Mouse (Mus musculus): ENCODE data around the gene Plekhh3. TPM values are rescaled to one million over a fixed set of nuclear protein-coding genes. Genes with fewer than 3 reads are reported as not detected.
"Not testable (repeated sequence)": the region's sequence is repeated elsewhere in the genome, so short reads cannot be mapped to it uniquely, and the experiment has no call there.

Plekhh3 gene
- total RNA-seq, 4 experiments from 2014 or later = 26.9 to 44.3 (median 30.4) TPM

- DNase-seq = no peak
These were observed 769 bp downstream of the Plekhh3 start, which contains the start of gene Cntnap1 for GRCm38 (mm10) chr11:101170354-101170810. TSS of gene Cntnap1 (plus strand) at chr11:101170523.

- DNase-seq = no peak
These were observed 1.6 kb downstream of the Plekhh3 start for GRCm38 (mm10) chr11:101169301-101170107.

GRCm38 (mm10) chr11:101168301-101168980 lies 2.7 kb downstream of the Plekhh3 start:
- DNase-seq = no peak

GRCm38 (mm10) chr11:101167963-101168300 lies 3.2 kb downstream of the Plekhh3 start:
- DNase-seq = no peak

- no peak for DNase-seq
These were observed 3.8 kb downstream of the Plekhh3 start for GRCm38 (mm10) chr11:101167211-101167962.

GRCm38 (mm10) chr11:101166357-101166756 lies 4.8 kb downstream of the Plekhh3 start:
- DNase-seq = no peak

- no peak for DNase-seq
These were observed 6.2 kb downstream of the Plekhh3 start for GRCm38 (mm10) chr11:101164677-101165580.

GRCm38 (mm10) chr11:101164351-101164665 lies 6.8 kb downstream of the Plekhh3 start:
- DNase-seq = no peak

- no peak for DNase-seq
These were observed 7.4 kb downstream of the Plekhh3 start for GRCm38 (mm10) chr11:101163476-101164350.

- DNase-seq = no peak
These were observed 8.4 kb downstream of the Plekhh3 start for GRCm38 (mm10) chr11:101162772-101163171.

GRCm38 (mm10) chr11:101162301-101162700 lies 8.8 kb downstream of the Plekhh3 start:
- no peak for DNase-seq

- no peak for DNase-seq
These were observed 9.6 kb downstream of the Plekhh3 start for GRCm38 (mm10) chr11:101161551-101161950.

GRCm38 (mm10) chr11:101160981-101161505 lies 10.1 kb downstream of the Plekhh3 start:
- not testable (repeated sequence) for DNase-seq

- DNase-seq = not testable (repeated sequence)
These were observed 11.0 kb downstream of the Plekhh3 start for GRCm38 (mm10) chr11:101160151-101160550.

GRCm38 (mm10) chr11:101155728-101156371 lies 15.3 kb downstream of the Plekhh3 start, which contains the start of gene Tubg2:
TSS of gene Tubg2 (plus strand) at chr11:101155907.
- peak; percentile 47 for DNase-seq

GRCm38 (mm10) chr11:101155151-101155550 lies 16.0 kb downstream of the Plekhh3 start:
- DNase-seq = no peak

GRCm38 (mm10) chr11:101154648-101155047 lies 16.5 kb downstream of the Plekhh3 start:
- no peak for DNase-seq

- no peak for DNase-seq
These were observed 18.3 kb downstream of the Plekhh3 start for GRCm38 (mm10) chr11:101152825-101153224.

- no peak for DNase-seq
These were observed 20.1 kb downstream of the Plekhh3 start for GRCm38 (mm10) chr11:101151063-101151462.

All from adrenal gland, adult 8-10 months (tissue).